Mouse (Mus musculus) embryonic facial prominence, embryonic 11.5 days (tissue): ENCODE results near the gene Ttc36. TPM values are rescaled to one million over a fixed set of nuclear protein-coding genes. Genes with fewer than 3 reads are reported as not detected.

Source experiments
- ATAC-seq: fragments of 200-750 bp; cut with Nextera tagmentation; replicated peaks from 2 replicates; pipeline ENCODE4 v1.8.0; 2017; ENCODE audit warnings: low read depth; ENCODE audit not compliant: insufficient number of reproducible peaks, low FRiP score, low TSS enrichment
- DNase-seq: peaks from one replicate; pipeline ENCODE4 v3.0.0-alpha.2; 2015; ENCODE audit warnings: low spot score
- H3K27ac ChIP-seq: fragments of 300-500 bp; sonication (generic); replicated peaks from 2 replicates; pipeline ENCODE4 v1.5.1; 2014; ENCODE audit warnings: mild to moderate bottlenecking, low read depth, low read length, control low read depth
- H3K27me3 ChIP-seq: fragments of 300-500 bp; sonication (generic); 2 replicates; pipeline ENCODE4 v1.6.1; 2014; ENCODE audit warnings: mild to moderate bottlenecking, low read length, moderate library complexity, mixed read lengths; ENCODE audit not compliant: control insufficient read depth, insufficient read depth
- H3K36me3 ChIP-seq: fragments of 300-500 bp; sonication (generic); replicated peaks from 2 replicates; pipeline ENCODE4 v1.6.1; 2014; ENCODE audit warnings: low read depth, mild to moderate bottlenecking, low read length, moderate library complexity, mixed read lengths; ENCODE audit not compliant: control insufficient read depth, insufficient read depth
- H3K4me1 ChIP-seq: fragments of 300-500 bp; sonication (generic); 2 replicates; pipeline ENCODE4 v1.6.1; 2014; ENCODE audit warnings: low read length, mixed read lengths; ENCODE audit not compliant: control insufficient read depth, insufficient read depth
- H3K4me2 ChIP-seq: fragments of 300-500 bp; sonication (generic); 2 replicates; pipeline ENCODE4 v1.6.1; 2014; ENCODE audit warnings: low read depth, mild to moderate bottlenecking, control low read depth, low read length, moderate library complexity
- H3K4me3 ChIP-seq: fragments of 300-500 bp; sonication (generic); 2 replicates; pipeline ENCODE4 v1.5.1; 2014; ENCODE audit warnings: low read depth, low read length, control low read depth
- H3K9ac ChIP-seq: fragments of 300-500 bp; sonication (generic); replicated peaks from 2 replicates; pipeline ENCODE4 v1.6.1; 2014; ENCODE audit warnings: mild to moderate bottlenecking, control low read depth, low read length
- H3K9me3 ChIP-seq: fragments of 300-500 bp; sonication (generic); replicated peaks from 2 replicates; pipeline ENCODE4 v1.6.1; 2016; ENCODE audit warnings: mild to moderate bottlenecking, low read length, inconsistent platforms, mixed read lengths; ENCODE audit not compliant: control insufficient read depth
- WGBS: fragments of 180-500 bp; shearing (Covaris S2); extraction: QIAGEN DNeasy Blood & Tissue Kit; methylation state at CpG from one replicate; pipeline ENCODE4 v1.1.7; 2014; 5-methylcytosine and 5-hydroxymethylcytosine counted together
- polyA plus RNA-seq: library from polyadenylated mRNA; unstranded; fragments of >200 nt; fragmentation: Nextera tagmentation; extraction: Ambion mirVana; gene quantifications from 2 replicates; pipeline ENCODE4 v1.2.1, GENCODE M21; 2014

Gene Ttc36
- polyA plus RNA-seq: not detected in 2 replicates

GRCm38 (mm10) chr9:44802808-44803450, at the start of gene Ttc36:
Gene Ttc36, minus strand, starts transcription at chr9:44803072.
- ATAC-seq: no peak
- no peak within 1 kb of the TSS for H3K9ac ChIP-seq
- whole genome bisulfite sequencing: 70% methylated on average over 4 of the region's 4 CpGs

DNA sequence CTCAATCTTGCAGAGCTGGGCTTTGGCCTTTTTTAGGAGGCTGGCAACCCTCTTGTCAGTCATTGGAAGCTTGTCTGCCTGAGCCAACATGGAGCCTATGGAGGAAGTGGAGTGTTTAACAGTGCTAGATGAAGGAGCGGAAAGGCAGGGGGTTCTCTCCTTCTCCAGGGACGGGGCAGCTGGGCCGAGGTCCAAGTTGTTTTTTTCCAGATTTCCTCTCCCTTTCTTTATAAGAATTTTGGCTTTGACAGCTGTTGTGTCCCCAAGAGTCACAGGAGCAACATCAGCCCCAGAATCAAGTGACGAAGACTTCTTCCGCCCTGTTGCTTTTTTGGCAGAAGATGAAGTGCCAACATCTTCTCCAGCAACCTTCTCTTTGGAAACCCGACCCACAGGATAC, 44.6 kb upstream of the Ttc36 start:
- Histone ChIP-seq H3K27me3 (no peaks in the 10 kb centered on the region), H3K27ac (no peak overlapping the region), H3K9ac (no peak overlapping the region), H3K4me2 (no peak overlapping the region), H3K36me3 (peaks cover 22% of the 10 kb centered on the region), H3K4me3 (no peak overlapping the region), H3K9me3 (no peaks in the 10 kb centered on the region), H3K4me1 (no peaks in the 10 kb centered on the region)
- no peak for DNase-seq
- no peak for ATAC-seq
- WGBS: 94% methylated on average over 6 of the region's 6 CpGs

More at GRCm38 (mm10) chr9:44802808-44803450, at the start of gene Ttc36:
- no peaks in the 10 kb centered on the region for H3K9me3 ChIP-seq
- H3K27me3 ChIP-seq: peaks cover 1% of the 10 kb centered on the region; the same call in 1 of the 2 replicates
- no peak for DNase-seq
- no peak within 1 kb of the TSS for H3K27ac ChIP-seq
- H3K36me3 ChIP-seq: peaks cover 18% of the 10 kb centered on the region
- H3K4me1 ChIP-seq: no peaks in the 10 kb centered on the region
- no peak within 1 kb of the TSS for H3K4me3 ChIP-seq
- H3K4me2 ChIP-seq: no peak within 1 kb of the TSS

DNA sequence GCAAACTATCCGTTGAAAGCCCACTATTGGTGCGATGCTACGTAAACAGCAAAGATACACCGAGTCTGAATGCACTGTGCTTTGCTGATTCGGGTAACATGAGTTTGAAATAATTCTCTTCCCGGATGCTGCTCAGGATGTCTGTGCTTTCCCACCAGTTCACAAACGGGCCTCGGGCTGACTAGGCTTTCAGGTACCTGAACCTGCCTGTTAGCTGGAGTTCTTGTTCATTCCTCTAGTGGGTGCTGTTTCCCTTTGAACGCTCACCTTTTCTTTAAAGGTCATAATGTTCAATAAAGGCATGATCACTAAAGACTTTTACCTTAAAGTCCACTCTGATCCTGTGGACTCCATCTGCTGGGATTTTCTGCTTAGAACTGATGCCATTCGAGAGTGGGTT, 38.4 kb upstream of the Ttc36 start:
- Histone ChIP-seq H3K36me3 (peaks cover 24% of the 10 kb centered on the region), H3K27me3 (no peaks in the 10 kb centered on the region), H3K27ac (no peak overlapping the region), H3K9me3 (no peaks in the 10 kb centered on the region), H3K4me1 (no peaks in the 10 kb centered on the region), H3K4me2 (no peak overlapping the region), H3K4me3 (no peak overlapping the region), H3K9ac (no peak overlapping the region)
- ATAC-seq: no peak
- 90% methylated on average over 10 of the region's 10 CpGs for WGBS
- peak; percentile 41 for DNase-seq

DNA sequence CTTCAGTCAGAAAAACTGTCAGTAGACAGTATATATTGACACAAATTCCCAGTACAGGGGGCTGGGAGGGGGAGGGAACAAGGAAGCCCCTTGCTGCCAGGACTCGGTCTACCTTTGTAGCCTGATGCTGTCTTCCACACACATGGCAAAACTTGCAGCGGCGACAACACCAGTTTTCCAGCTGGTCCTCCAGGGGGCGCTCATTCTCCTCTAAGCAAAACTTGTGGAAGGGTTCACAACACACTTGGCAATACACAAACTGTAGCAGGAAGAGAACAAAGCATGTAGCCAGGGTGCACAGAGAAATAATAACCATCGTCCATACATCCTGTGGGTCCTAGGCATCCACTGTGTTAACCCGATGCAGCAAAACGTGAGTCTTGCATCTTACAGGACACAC, 33.6 kb upstream of the Ttc36 start:
- Histone ChIP-seq H3K4me3 (no peak overlapping the region), H3K9me3 (no peaks in the 10 kb centered on the region), H3K4me2 (no peak overlapping the region), H3K9ac (no peak overlapping the region), H3K4me1 (no peaks in the 10 kb centered on the region), H3K27ac (no peak overlapping the region), H3K27me3 (no peaks in the 10 kb centered on the region), H3K36me3 (peaks cover 26% of the 10 kb centered on the region)
- ATAC-seq: no peak
- peak; percentile 80 for DNase-seq
- WGBS: 56% methylated on average over 7 of the region's 7 CpGs

GRCm38 (mm10) chr9:44832356-44832755, 29.5 kb upstream of the Ttc36 start:
- H3K27me3 ChIP-seq: no peaks in the 10 kb centered on the region
- DNase-seq (no peak), ATAC-seq (no peak)
- peaks cover 22% of the 10 kb centered on the region for H3K36me3 ChIP-seq
- no peak overlapping the region for H3K4me3 ChIP-seq
- no peak overlapping the region for H3K4me2 ChIP-seq
- H3K4me1 ChIP-seq: no peaks in the 10 kb centered on the region
- H3K9me3 ChIP-seq: no peaks in the 10 kb centered on the region
- 89% methylated on average over 4 of the region's 4 CpGs for WGBS
- H3K9ac ChIP-seq: no peak overlapping the region
- H3K27ac ChIP-seq: no peak overlapping the region

DNA sequence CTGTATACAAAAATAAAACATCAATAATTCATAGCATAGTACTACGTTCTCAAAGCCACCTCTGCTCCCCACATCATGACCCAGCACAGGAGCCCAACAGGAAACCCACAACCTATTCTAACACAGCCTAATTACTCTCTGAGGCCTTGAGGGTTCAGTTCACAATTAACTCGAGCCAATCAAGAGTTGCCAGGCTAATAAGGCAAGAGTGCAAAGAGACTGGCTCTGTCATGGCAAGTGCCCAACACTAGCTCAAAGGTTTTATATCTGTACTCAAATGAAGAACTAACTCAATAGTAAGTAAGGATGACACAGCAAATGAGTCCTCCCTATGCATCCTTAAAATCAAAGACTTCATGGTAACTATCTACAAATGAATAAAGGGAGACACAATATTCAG, 27.6 kb upstream of the Ttc36 start:
- Histone ChIP-seq H3K27ac (no peak overlapping the region), H3K4me2 (no peak overlapping the region), H3K36me3 (peaks cover 22% of the 10 kb centered on the region), H3K27me3 (no peaks in the 10 kb centered on the region), H3K9ac (no peak overlapping the region), H3K9me3 (no peaks in the 10 kb centered on the region), H3K4me3 (no peak overlapping the region), H3K4me1 (no peaks in the 10 kb centered on the region)
- 86% methylated on average over 2 of the region's 2 CpGs for WGBS
- ATAC-seq: no peak
- no peak for DNase-seq

DNA sequence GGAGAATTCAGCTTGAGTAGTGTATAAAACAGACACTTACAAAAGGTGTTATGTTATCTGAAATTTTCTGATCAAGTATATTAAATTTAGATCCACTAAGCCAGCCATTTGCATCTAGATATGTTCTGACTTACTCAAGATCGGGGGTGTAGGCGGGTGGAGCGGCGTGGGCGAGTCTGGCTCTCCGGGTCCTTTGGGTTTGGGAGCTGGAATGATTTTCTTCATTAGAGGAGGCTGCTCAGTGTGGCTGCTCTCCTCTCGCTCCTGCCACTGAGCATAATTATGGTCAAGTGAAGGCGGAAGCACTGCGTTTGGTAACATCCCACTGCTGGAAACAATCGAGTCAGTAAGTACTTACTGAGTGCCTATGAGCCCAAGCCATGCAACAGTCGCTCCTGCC, 26.1 kb upstream of the Ttc36 start:
- Histone ChIP-seq H3K4me3 (no peak overlapping the region), H3K27me3 (no peaks in the 10 kb centered on the region), H3K4me2 (no peak overlapping the region), H3K9ac (no peak overlapping the region), H3K36me3 (peaks cover 15% of the 10 kb centered on the region), H3K4me1 (no peaks in the 10 kb centered on the region), H3K27ac (no peak overlapping the region), H3K9me3 (no peaks in the 10 kb centered on the region)
- DNase-seq (no peak), ATAC-seq (no peak)
- 94% methylated on average over 11 of the region's 11 CpGs for WGBS

DNA sequence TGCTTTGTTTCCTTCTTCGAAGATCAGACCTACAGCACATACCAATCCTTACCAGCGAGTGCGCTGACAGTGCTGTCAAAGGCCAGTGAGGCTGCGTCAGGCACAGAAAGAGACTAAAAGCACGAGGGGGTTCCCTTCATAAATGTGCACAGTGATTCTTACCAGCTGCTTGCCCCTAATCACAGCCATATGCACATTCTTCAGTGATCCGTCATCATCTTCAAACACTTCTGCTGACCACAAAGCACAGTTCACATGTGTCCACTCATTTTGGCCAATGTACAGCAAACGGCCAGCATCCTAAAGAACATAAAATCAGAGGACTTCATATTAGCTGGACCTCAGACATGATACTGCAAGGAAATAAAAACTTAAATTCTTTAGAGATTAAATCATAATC, 23.8 kb upstream of the Ttc36 start:
- Histone ChIP-seq H3K4me3 (no peak overlapping the region), H3K27me3 (no peaks in the 10 kb centered on the region), H3K9me3 (no peaks in the 10 kb centered on the region), H3K9ac (no peak overlapping the region), H3K36me3 (peaks cover 18% of the 10 kb centered on the region), H3K4me2 (no peak overlapping the region), H3K4me1 (no peaks in the 10 kb centered on the region), H3K27ac (no peak overlapping the region)
- 64% methylated on average over 7 of the region's 7 CpGs for WGBS
- DNase-seq (peak; percentile 46), ATAC-seq (no peak)
